Mouse (Mus musculus) forebrain, embryonic 11.5 days (tissue): Measurements from ENCODE around the gene Hpf1. TPM values are rescaled to one million over a fixed set of nuclear protein-coding genes. Genes with fewer than 3 reads are reported as not detected.

ENCODE experiments used
- ATAC-seq: fragments of 200-750 bp; cut with Nextera tagmentation; replicated peaks from 2 replicates; pipeline ENCODE4 v1.8.0; 2017; ENCODE audit warnings: moderate TSS enrichment; ENCODE audit not compliant: low FRiP score
- DNase-seq: peaks from one replicate; pipeline ENCODE4 v3.0.0-alpha.2; 2017; ENCODE audit warnings: low spot score
- H3K27ac ChIP-seq: fragments of 300-500 bp; sonication (generic); 2 replicates; pipeline ENCODE4 v1.5.1; 2014; ENCODE audit warnings: low read depth, low read length
- H3K27me3 ChIP-seq: fragments of 300-500 bp; sonication (generic); 2 replicates; pipeline ENCODE4 v1.6.1; 2014; ENCODE audit warnings: mild to moderate bottlenecking, low read length, mixed read lengths; ENCODE audit not compliant: control insufficient read depth, insufficient read depth
- H3K36me3 ChIP-seq: fragments of 300-500 bp; sonication (generic); 2 replicates; pipeline ENCODE4 v1.6.1; 2014; ENCODE audit warnings: mild to moderate bottlenecking, low read length, moderate library complexity, mixed read lengths; ENCODE audit not compliant: control insufficient read depth, insufficient read depth
- H3K4me1 ChIP-seq: fragments of 300-500 bp; sonication (generic); replicated peaks from 2 replicates; pipeline ENCODE4 v1.6.1; 2014; ENCODE audit warnings: low read length, mixed read lengths; ENCODE audit not compliant: control insufficient read depth, insufficient read depth
- H3K4me2 ChIP-seq: fragments of 300-500 bp; sonication (generic); 2 replicates; pipeline ENCODE4 v1.6.1; 2014; ENCODE audit warnings: low read depth, mild to moderate bottlenecking, low read length, moderate library complexity, mixed read lengths; ENCODE audit not compliant: severe bottlenecking
- H3K4me3 ChIP-seq: fragments of 300-500 bp; sonication (generic); 2 replicates; pipeline ENCODE4 v1.5.1; 2014; ENCODE audit warnings: low read depth, low read length
- H3K9ac ChIP-seq: fragments of 300-500 bp; sonication (generic); 2 replicates; pipeline ENCODE4 v1.6.1; 2014; ENCODE audit warnings: low read length
- H3K9me3 ChIP-seq: fragments of 300-500 bp; sonication (generic); 2 replicates; pipeline ENCODE4 v1.6.1; 2016; ENCODE audit warnings: low read length, mixed read lengths; ENCODE audit not compliant: control insufficient read depth
- WGBS: fragments of 180-500 bp; shearing (Covaris S2); extraction: QIAGEN DNeasy Blood & Tissue Kit; methylation state at CpG from one replicate; pipeline ENCODE4 v1.1.7; 2014; 5-methylcytosine and 5-hydroxymethylcytosine counted together
- polyA plus RNA-seq: library from polyadenylated mRNA; unstranded; fragments of >200 nt; fragmentation: Nextera tagmentation; extraction: Ambion mirVana; gene quantifications from 2 replicates; pipeline ENCODE4 v1.2.1, GENCODE M21; 2014

Hpf1 gene
- polyA plus RNA-seq, 1 experiment from 2014 or later: 148 TPM

DNA sequence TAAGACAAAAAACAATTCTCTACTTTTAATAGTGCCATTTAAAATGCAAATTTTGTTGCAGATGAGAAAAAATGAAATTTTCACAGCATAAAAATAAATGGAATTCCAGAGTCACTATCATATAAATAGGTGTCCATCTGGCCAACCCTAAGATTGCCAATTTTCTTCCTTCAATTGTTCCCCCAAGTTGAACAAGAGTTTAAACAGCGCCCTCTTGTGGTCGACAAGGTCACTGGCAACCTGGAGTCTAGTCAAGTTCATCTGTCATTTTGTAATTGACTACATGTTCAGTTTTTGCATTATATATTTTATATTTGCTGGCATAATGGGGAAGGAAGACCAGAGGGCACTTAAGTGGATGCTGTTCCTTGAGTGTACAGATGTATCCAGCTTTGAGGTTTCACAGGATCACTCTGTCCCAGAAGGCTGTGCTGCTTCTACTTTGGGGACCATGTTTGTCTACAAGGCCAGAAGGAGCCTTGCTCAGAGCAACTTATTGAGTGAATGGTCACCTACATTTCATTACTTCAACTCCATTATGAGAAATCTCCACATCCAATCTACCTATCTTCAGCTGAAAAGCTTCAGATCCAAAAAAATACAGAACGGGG is 24.6 kb upstream of the Hpf1 start:
- 32% methylated on average over 3 of the region's 3 CpGs for WGBS
- ATAC-seq: peak; percentile 66

DNA sequence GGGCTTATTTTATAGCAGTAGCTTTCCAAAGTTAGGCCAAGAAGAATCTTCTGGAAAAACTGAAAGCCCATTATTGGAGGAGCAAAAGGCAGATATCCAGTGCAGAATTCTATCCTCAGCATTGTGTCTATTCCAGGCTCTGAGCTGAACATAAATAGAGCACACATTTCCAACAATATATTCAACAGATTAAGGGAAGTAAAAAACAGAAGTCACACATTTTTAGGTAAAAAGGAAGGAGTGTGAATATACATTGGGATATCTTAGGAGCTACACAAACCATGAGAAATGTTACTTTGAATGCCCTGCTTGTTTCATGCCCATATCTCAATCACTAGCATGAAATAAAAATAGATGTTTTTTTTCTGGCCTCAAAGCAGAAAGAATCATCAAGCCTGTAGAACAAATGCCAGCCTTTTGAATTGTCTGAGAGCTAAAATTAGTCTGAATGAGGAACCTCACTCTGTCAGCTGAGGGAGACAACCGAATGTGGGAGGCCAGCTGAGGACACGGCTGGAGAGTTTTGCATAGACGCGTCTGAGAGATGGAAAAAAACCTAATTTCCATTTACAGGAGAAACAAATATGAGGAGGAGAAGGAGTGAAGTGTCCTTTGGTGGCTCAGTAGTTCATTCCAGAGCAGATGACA is 22.6 kb upstream of the Hpf1 start:
- H3K9ac ChIP-seq: no peak overlapping the region
- no peak overlapping the region for H3K27ac ChIP-seq
- H3K9me3 ChIP-seq: no peaks in the 10 kb centered on the region
- DNase-seq: no peak
- no peak for ATAC-seq
- 88% methylated on average over 4 of the region's 4 CpGs for WGBS
- no peaks in the 10 kb centered on the region for H3K27me3 ChIP-seq
- H3K4me3 ChIP-seq: no peak overlapping the region
- H3K4me2 ChIP-seq: no peak overlapping the region
- H3K4me1 ChIP-seq: 0 out of 2 replicates have a peak, but pooled peaks cover 2% of the 10 kb centered on the region
- no peaks in the 10 kb centered on the region for H3K36me3 ChIP-seq

More for the DNA sequence above, 24.6 kb upstream of the Hpf1 start:
- Histone ChIP-seq H3K27me3 (no peaks in the 10 kb centered on the region), H3K4me1 (0 out of 2 replicates have a peak, but pooled peaks cover 2% of the 10 kb centered on the region), H3K36me3 (no peaks in the 10 kb centered on the region), H3K4me3 (no peak overlapping the region), H3K27ac (no peak overlapping the region), H3K9ac (no peak overlapping the region), H3K4me2 (no peak overlapping the region), H3K9me3 (no peaks in the 10 kb centered on the region)
- no peak for DNase-seq

DNA sequence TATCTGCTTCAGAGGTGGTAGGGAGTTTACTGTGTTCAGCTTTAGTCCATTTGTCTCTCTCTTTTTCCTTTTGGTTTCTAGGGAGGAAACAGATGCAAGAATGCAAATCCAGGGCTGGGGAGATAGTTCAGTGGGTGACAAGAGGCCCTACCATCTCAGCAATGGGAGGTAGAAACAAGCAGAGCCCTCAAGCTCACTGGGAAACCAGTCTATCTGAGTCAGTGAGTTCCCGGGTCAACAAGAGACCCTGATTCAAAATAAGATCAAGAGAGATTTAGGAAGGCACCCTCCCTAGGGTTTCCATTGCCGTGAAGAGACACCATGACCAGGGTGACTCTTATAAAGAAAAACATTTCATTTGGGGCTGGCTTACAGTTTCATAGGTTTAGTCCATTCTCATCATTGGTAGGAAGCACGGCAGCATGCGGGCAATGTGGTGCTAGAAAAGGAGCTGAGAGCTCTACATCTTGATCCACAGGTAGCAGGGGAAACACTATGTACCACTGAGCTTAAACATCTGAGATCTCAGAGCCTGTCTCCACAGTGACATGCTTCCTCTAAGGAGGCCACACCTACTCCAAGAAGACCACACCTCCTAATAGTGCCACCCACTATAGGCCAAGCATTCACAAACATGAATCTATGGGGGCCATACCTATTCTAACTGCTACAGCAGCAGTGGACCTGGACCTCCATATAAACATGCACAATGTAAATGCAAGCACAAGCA is 21.8 kb upstream of the Hpf1 start:
- 88% methylated on average over 4 of the region's 4 CpGs for whole genome bisulfite sequencing
- no peak for DNase-seq
- 0 out of 2 replicates have a peak, but pooled peaks cover 2% of the 10 kb centered on the region for H3K4me1 ChIP-seq
- no peaks in the 10 kb centered on the region for H3K9me3 ChIP-seq
- ATAC-seq: no peak
- H3K36me3 ChIP-seq: no peaks in the 10 kb centered on the region
- no peaks in the 10 kb centered on the region for H3K27me3 ChIP-seq
- H3K4me3 ChIP-seq: no peak overlapping the region
- no peak overlapping the region for H3K9ac ChIP-seq
- no peak overlapping the region for H3K4me2 ChIP-seq
- H3K27ac ChIP-seq: no peak overlapping the region

DNA sequence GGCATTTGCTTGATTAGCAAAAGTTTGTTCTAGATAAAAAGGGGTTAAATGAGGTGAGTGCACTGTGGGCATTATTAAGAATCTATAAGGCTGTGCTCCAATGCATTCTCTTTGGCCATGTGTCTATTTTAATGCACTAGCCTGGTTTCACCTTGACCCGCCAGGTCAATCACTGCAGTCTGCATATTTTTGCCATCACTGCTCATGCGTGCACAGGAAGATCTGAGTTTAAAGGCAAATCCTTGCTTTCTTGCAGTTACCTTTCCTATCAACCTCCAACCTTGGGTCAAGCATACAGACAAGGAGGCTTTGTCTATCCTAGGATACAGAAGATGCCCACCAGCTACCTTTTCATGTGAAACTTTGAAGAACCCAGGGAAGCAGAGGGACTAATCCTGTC is 20.5 kb upstream of the Hpf1 start:
- no peak overlapping the region for H3K4me3 ChIP-seq
- 0 out of 2 replicates have a peak, but pooled peaks cover 2% of the 10 kb centered on the region for H3K4me1 ChIP-seq
- no peak overlapping the region for H3K27ac ChIP-seq
- H3K36me3 ChIP-seq: no peaks in the 10 kb centered on the region
- H3K4me2 ChIP-seq: no peak overlapping the region
- no peak for DNase-seq
- no peak overlapping the region for H3K9ac ChIP-seq
- no peaks in the 10 kb centered on the region for H3K27me3 ChIP-seq
- ATAC-seq: no peak
- WGBS: 87% methylated on average over 2 of the region's 2 CpGs
- no peaks in the 10 kb centered on the region for H3K9me3 ChIP-seq

DNA sequence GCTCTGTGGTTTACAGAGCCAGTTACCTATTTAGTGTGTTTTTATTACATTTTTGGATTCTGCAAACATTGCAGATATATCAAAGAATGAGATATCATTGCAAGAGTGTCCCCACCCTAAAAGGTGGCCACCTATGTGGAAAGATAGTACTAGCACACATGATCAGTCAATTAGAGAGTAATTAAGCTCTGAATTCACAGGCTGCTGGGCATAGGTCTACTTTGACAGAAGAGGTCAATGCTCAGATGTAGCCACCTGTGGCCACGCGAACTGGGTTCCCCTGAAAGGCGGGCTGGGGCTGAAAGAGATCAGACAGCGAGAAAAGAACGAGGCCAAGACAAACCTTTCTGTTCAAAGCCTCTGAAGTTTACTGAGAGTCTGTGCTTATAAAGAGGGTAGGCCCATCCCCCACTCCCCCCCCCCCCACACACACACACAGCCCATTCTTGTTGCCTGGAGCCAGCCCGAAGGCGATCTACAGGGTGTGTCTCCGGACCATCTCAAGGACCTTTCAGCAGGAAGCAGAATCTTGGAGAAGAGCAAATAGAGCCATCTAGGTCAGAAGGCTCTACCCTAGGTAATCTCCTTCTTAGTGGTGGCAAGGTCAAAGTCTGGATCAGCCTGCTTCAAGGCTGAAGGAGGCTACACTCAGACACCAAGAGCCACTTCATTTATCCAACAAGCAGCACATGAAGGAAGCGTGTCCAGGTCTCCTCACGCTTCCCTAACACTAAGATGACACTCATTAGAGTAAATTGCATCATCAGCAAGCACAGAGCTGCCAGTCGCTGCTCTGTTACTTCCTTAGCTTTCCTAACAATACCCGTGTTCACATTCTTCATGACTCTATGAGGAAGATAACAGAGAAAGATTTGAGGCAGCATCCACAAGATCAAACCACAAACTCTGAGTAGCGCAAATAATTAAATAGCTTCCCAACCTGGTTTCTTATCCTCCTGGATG is 19.7 kb upstream of the Hpf1 start:
- Histone ChIP-seq H3K4me1 (0 out of 2 replicates have a peak, but pooled peaks cover 2% of the 10 kb centered on the region), H3K27me3 (no peaks in the 10 kb centered on the region), H3K36me3 (no peaks in the 10 kb centered on the region), H3K4me2 (no peak overlapping the region), H3K4me3 (no peak overlapping the region), H3K9me3 (no peaks in the 10 kb centered on the region), H3K27ac (no peak overlapping the region), H3K9ac (no peak overlapping the region)
- DNase-seq (no peak), ATAC-seq (no peak)
- 85% methylated on average over 13 of the region's 13 CpGs for WGBS

DNA sequence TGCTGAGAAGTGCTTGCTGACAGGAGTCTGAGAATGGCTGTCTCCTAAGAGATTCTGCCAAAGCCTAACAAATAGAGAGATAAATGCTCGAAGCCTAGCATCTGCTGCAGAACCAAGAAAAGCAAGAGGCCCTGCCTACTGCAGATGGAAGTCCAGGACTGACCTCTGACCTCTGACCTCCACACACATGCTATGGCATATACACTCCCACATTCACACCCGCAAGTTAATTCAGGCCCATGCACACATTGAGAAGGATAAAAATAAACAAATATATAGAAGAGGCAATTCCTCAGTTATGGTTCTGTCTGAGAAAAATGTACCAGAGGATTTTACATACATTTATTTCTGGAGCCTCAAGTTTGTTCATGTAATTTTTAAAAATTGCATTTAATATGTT is 11.6 kb upstream of the Hpf1 start:
- no peak overlapping the region for H3K27ac ChIP-seq
- no peak overlapping the region for H3K4me2 ChIP-seq
- H3K4me3 ChIP-seq: no peak overlapping the region
- H3K4me1 ChIP-seq: no peaks in the 10 kb centered on the region
- WGBS: 83% methylated on average over 2 of the region's 2 CpGs
- no peak for DNase-seq
- H3K27me3 ChIP-seq: no peaks in the 10 kb centered on the region
- no peak for ATAC-seq
- H3K36me3 ChIP-seq: no peaks in the 10 kb centered on the region
- H3K9ac ChIP-seq: no peak overlapping the region
- no peaks in the 10 kb centered on the region for H3K9me3 ChIP-seq

DNA sequence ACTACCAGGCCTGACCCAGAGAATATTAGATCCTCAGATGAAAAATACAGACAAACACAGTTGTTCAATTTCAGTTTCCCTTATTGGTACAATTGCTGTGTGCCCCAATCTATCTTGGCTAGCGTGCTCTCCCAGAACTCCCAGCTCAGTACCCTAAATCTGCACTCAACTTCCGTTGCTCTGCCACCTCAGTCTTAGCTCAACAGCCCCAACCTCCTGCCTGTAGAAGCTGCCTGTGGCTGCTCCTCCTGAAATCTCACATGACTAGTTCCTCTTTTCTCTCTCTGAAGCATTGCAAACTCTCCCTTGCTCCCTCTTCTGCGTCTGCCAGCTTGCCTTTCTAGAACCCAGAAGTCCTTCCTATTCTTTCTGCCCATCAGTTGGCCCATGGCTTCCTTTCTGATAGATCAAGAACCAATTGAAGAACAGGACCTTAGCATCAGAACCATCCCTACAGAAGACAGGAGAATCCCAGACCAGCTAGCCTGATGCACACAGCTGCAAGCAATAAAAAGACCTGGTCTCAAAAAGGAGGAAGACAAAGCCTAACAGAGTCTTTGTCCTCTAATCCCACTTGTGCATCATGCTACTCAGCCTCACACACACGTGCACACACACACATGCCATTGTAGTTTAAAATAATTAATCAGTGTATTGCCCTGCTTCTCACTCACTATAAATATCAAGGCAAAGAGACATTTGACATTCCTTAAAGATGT is 6.6 kb upstream of the Hpf1 start:
- ATAC-seq (no peak), DNase-seq (no peak)
- no peak overlapping the region for H3K4me2 ChIP-seq
- H3K4me3 ChIP-seq: no peak overlapping the region
- no peaks in the 10 kb centered on the region for H3K27me3 ChIP-seq
- no peak overlapping the region for H3K27ac ChIP-seq
- 71% methylated on average over 4 of the region's 4 CpGs for WGBS
- no peaks in the 10 kb centered on the region for H3K9me3 ChIP-seq
- H3K36me3 ChIP-seq: no peaks in the 10 kb centered on the region
- H3K4me1 ChIP-seq: no peaks in the 10 kb centered on the region
- H3K9ac ChIP-seq: no peak overlapping the region

DNA sequence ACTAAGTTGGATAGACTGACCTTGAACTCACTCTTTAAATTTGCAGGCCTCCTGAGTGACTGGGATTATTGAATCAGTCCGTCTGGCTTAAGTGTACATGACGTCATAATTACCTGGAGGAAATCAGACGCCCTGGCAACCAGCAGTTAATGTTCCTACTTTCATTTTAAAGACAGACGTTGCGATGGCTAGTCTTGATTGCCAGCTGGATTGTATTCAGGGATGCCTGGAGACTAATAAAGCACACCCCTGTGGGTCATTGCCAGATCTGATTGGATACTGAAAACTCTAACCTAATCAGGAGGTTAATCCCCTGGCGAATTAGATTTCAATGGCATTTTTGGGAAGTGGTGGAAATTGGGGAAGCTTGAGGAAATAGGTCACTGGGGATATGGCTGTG is 3.5 kb upstream of the Hpf1 start:
- Histone ChIP-seq H3K27ac (no peak overlapping the region), H3K4me2 (no peak overlapping the region), H3K27me3 (no peaks in the 10 kb centered on the region), H3K9me3 (no peaks in the 10 kb centered on the region), H3K9ac (no peak overlapping the region), H3K4me3 (no peak overlapping the region), H3K4me1 (peaks cover 4% of the 10 kb centered on the region; the same call in 1 of the 2 replicates), H3K36me3 (no peaks in the 10 kb centered on the region)
- no peak for ATAC-seq
- WGBS: 46% methylated on average over 6 of the region's 6 CpGs
- no peak for DNase-seq
